Mouse (Mus musculus) gonadal fat pad, adult 2 months (tissue): Measurements from ENCODE around the gene Slc1a7. TPM values are rescaled to one million over a fixed set of nuclear protein-coding genes. Genes with fewer than 3 reads are reported as not detected.

Experiments
- DNase-seq: peaks from one replicate; pipeline ENCODE4 v3.0.0-alpha.2; 2012; ENCODE audit warnings: low read depth
- polyA plus RNA-seq: library from polyadenylated mRNA; depleted of rRNA; stranded (reverse); fragments of >200 nt; gene quantifications from 2 replicates; pipeline ENCODE4 v1.2.3, GENCODE M21; 2012; rRNA removed

Gene Slc1a7
- polyA plus RNA-seq, result 0.19 and 0.27 TPM in 2 replicates

GRCm38 (mm10) chr4:107967966-107968682 lies at the start of gene Slc1a7:
Gene Slc1a7, plus strand, starts transcription at chr4:107968332.
- DNase-seq, result no peak

GRCm38 (mm10) chr4:107920336-107920735 lies 47.8 kb upstream of the Slc1a7 start:
- no peak for DNase-seq

GRCm38 (mm10) chr4:107921152-107921695 lies 46.9 kb upstream of the Slc1a7 start:
- no peak for DNase-seq

GRCm38 (mm10) chr4:107921952-107922351 lies 46.2 kb upstream of the Slc1a7 start:
- no peak for DNase-seq

GRCm38 (mm10) chr4:107923145-107923802 lies 44.9 kb upstream of the Slc1a7 start, which contains the start of gene Cpt2:
Gene Cpt2, minus strand, starts transcription at chr4:107923610.
- DNase-seq, result no peak

GRCm38 (mm10) chr4:107923803-107924194 lies 44.3 kb upstream of the Slc1a7 start:
- no peak for DNase-seq

GRCm38 (mm10) chr4:107928269-107928668 lies 39.9 kb upstream of the Slc1a7 start:
- DNase-seq, result no peak

- DNase-seq, result no peak
Measured at GRCm38 (mm10) chr4:107928726-107929125, 39.4 kb upstream of the Slc1a7 start.

- DNase-seq, result no peak
Measured at GRCm38 (mm10) chr4:107931453-107931852, 36.7 kb upstream of the Slc1a7 start.

GRCm38 (mm10) chr4:107933239-107933638 lies 34.9 kb upstream of the Slc1a7 start:
- DNase-seq, result no peak

- no peak for DNase-seq
Measured at GRCm38 (mm10) chr4:107935254-107935653, 32.9 kb upstream of the Slc1a7 start.

- no peak for DNase-seq
Measured at GRCm38 (mm10) chr4:107937338-107937737, 30.8 kb upstream of the Slc1a7 start.

- DNase-seq, result no peak
Measured at GRCm38 (mm10) chr4:107938124-107938523, 30.0 kb upstream of the Slc1a7 start.

GRCm38 (mm10) chr4:107942741-107943140 lies 25.4 kb upstream of the Slc1a7 start:
- DNase-seq, result no peak

GRCm38 (mm10) chr4:107944141-107944540 lies 24.0 kb upstream of the Slc1a7 start:
- DNase-seq, result no peak

- DNase-seq, result no peak
Measured at GRCm38 (mm10) chr4:107949918-107950317, 18.2 kb upstream of the Slc1a7 start.

GRCm38 (mm10) chr4:107952845-107953244 lies 15.3 kb upstream of the Slc1a7 start:
- DNase-seq, result no peak

- no peak for DNase-seq
Measured at GRCm38 (mm10) chr4:107955691-107956090, 12.4 kb upstream of the Slc1a7 start.

GRCm38 (mm10) chr4:107958487-107958886 lies 9.6 kb upstream of the Slc1a7 start:
- DNase-seq, result no peak

GRCm38 (mm10) chr4:107962044-107962732 lies 5.9 kb upstream of the Slc1a7 start:
- no peak for DNase-seq

GRCm38 (mm10) chr4:107962792-107963191 lies 5.3 kb upstream of the Slc1a7 start:
- DNase-seq, result no peak

- no peak for DNase-seq
Measured at GRCm38 (mm10) chr4:107966416-107967109, 1.6 kb upstream of the Slc1a7 start.
